Mouse (Mus musculus): ENCODE data around the gene Gng7. TPM values are rescaled to one million over a fixed set of nuclear protein-coding genes. Genes with fewer than 3 reads are reported as not detected.
A peak's percentile ranks its signal among the peaks of the same experiment; 100 is the strongest.

Gng7 gene
- polyA plus RNA-seq, 1 experiment from 2014 or later, result 4.3 TPM

DNA sequence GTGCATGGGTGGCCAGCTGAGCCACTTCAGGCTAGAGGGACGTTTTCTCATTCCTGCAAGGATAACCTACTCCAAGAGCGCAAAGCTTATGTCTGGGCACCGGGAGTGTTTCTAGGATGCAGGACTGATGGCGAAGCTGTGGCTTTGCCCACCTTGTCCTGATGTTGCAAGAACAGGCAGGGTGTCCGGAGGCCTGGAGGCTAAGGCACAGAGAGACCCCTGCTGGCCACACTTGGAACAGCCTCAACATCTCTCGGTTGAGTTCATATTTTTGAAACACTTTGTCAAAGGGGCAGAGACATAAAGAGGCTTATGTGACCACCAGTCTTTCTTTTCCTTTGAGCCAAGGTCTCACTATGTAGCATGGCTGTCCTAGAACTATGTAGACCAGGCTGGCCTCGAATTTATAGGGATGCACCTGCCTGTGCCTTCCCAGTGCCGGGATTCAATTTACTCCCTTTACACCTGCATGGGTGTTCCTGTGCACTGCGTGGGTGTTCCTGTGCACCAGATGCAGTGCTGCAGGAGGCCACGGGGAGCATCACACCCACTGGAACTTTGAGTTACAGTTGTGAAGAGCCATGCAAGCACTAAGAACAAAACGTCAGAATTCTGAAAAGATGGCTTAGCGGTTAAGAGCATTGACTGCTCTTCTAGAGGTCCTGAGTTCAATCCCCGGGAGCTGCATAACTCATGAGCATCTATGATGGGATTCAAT, 26.9 kb upstream of the Gng7 start:
- peak; percentile 79 for DNase-seq (ENCODE audit: low spot score)
- Histone ChIP-seq H3K27me3 (ENCODE audit: low read depth, poor library complexity, severe bottlenecking) (no peaks in the 10 kb centered on the region), H3K27ac (no peak overlapping the region), H3K36me3 (peaks cover 44% of the 10 kb centered on the region), H3K9me3 (replicated peaks) (no peaks in the 10 kb centered on the region), H3K4me1 (peaks cover 9% of the 10 kb centered on the region), H3K4me3 (no peak overlapping the region)
- 34% methylated on average over 13 of the region's 13 CpGs for WGBS

DNA sequence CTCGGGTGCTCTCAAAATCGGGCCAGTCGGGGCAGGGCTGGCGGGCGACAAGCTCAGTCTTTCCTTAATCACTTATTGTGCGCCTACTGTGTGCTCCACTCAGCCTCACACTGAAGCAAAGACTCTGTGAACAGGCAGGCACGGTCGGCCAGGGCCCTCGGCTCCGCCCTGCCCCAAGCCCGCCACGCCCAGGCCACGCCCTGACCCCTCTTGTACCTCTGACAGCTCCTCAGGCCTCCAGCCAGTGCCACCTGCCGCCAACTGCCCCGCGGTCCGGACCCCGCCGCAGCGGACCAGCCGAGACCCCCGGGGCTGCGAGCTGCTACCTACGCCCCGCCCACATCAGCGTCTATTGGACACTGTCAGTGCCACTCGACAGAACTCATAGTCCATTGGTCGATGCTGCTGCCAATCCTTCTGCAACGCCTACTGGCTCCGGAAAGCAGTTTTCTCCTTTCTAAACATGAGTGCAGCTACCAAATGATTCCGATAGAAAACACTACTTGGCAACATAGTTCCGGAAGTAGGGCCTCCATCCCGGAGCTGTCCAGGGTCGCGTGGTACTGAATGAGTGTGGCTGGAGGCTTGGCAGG, 22.3 kb upstream of the Gng7 start, which contains the start of gene Slc39a3:
TSS of gene Slc39a3 (minus strand) at position 439 of the 593 bp plus-strand sequence.
- Histone ChIP-seq H3K9me3 (replicated peaks) (no peaks in the 10 kb centered on the region), H3K4me1 (peaks cover 9% of the 10 kb centered on the region), H3K27me3 (ENCODE audit: low read depth, poor library complexity, severe bottlenecking) (no peaks in the 10 kb centered on the region), H3K36me3 (no peaks in the 10 kb centered on the region), H3K27ac (peak within 1 kb of the TSS; percentile 76), H3K4me3 (peak within 1 kb of the TSS; percentile 72)
- under 1% methylated on average over 35 of the region's 35 CpGs for whole genome bisulfite sequencing
- peak; percentile 97 for DNase-seq (ENCODE audit: low spot score)

DNA sequence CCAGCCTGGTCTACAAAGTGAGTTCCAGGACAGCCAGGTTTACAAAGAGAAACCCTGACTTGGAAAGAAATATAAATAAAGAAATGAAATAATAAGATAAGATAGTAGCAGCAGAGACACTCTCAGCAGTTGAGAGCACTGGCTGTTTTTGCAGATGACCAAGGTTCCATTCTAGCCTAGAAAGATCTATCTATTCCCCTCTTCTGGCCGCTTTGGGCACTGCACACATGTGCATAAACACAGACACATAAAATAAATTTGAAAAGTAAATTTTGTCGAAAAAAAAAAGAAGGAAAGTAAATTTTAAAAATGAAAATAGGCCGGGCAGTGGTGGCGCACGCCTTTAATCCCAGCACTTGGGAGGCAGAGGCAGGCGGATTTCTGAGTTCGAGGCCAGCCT, 21.5 kb upstream of the Gng7 start:
- H3K27me3 ChIP-seq (ENCODE audit: low read depth, poor library complexity, severe bottlenecking), result no peaks in the 10 kb centered on the region
- H3K4me1 ChIP-seq, result peaks cover 9% of the 10 kb centered on the region
- peaks cover 3% of the 10 kb centered on the region; the same call in 1 of the 2 replicates for H3K36me3 ChIP-seq
- H3K27ac ChIP-seq, result no peak overlapping the region
- DNase-seq (ENCODE audit: low spot score), result no peak
- 76% methylated on average over 7 of the region's 7 CpGs for WGBS
- H3K9me3 ChIP-seq (replicated peaks), result no peaks in the 10 kb centered on the region
- H3K4me3 ChIP-seq, result no peak overlapping the region

DNA sequence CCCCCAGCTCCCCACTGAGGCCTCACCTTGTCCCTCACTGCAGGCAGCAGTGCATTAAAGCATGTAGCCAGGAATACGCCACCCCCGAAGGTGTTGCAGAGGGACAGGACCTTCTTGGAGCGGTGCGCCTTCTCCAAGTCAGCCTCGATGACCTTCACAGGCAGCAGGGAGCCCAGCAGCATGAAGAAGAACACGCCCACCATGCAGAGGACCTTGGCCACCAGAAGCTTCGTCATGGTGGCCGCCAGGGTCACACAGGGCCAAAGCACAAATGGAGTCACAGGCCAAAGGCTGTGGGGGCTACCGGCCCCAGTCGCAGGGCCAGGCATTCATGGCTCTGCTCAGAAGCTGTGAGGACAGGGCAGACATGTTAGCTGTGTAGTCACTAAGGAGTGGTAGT, 18.8 kb upstream of the Gng7 start:
- Histone ChIP-seq H3K4me3 (no peak overlapping the region), H3K4me1 (peaks cover 9% of the 10 kb centered on the region), H3K36me3 (peaks cover 12% of the 10 kb centered on the region; the same call in 1 of the 2 replicates), H3K27me3 (ENCODE audit: low read depth, poor library complexity, severe bottlenecking) (no peaks in the 10 kb centered on the region), H3K9me3 (replicated peaks) (no peaks in the 10 kb centered on the region), H3K27ac (no peak overlapping the region)
- DNase-seq (ENCODE audit: low spot score), result no peak
- 80% methylated on average over 10 of the region's 10 CpGs for WGBS

DNA sequence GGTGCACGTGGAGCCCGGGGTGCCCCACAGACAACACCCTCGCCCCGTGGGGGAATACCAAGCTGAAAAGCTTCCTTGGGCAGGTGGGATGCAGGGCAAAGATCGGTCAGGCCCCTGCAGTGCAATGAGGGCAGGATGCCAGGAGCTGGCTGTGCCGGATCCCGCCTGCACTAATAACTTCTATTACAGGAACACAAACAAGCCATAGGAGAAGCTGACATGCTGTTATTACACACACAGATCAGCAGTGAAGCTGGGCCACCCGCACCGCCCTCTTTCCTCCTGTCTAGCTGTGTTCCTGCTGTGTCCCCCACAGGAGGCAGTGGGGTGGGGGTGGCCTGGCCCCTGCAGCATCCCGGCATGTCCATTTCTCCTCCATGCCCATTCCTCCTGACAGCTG, 14.3 kb upstream of the Gng7 start:
- WGBS, result 86% methylated on average over 10 of the region's 10 CpGs

DNA sequence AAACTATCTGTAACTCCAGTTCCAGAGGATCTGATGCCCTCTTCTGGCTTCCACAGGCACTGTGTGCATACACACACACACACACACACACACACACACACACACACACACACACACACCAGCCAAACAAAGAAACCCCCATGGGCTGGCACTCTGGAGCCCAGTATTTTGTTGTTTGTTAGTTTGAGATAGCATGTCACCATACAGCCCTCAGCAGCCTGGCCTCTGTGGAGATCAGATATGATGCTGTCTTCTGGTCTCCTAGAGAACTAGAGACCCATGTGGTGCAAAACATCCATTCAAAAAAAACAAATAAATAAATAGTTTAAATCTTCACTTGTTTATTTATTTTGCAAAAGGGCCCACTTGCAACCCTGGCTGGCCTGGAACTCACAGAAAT, 13.5 kb upstream of the Gng7 start:
- Histone ChIP-seq H3K27ac (no peak overlapping the region), H3K4me1 (peaks cover 9% of the 10 kb centered on the region)
- DNase-seq (ENCODE audit: low spot score), result no peak

More for the DNA sequence above, 14.3 kb upstream of the Gng7 start:
- Histone ChIP-seq H3K27ac (no peak overlapping the region), H3K9me3 (replicated peaks) (no peaks in the 10 kb centered on the region), H3K4me3 (no peak overlapping the region), H3K4me1 (peaks cover 9% of the 10 kb centered on the region), H3K36me3 (peaks cover 12% of the 10 kb centered on the region; the same call in 1 of the 2 replicates), H3K27me3 (ENCODE audit: low read depth, poor library complexity, severe bottlenecking) (peaks cover 33% of the 10 kb centered on the region)
- no peak for DNase-seq (ENCODE audit: low spot score)

DNA sequence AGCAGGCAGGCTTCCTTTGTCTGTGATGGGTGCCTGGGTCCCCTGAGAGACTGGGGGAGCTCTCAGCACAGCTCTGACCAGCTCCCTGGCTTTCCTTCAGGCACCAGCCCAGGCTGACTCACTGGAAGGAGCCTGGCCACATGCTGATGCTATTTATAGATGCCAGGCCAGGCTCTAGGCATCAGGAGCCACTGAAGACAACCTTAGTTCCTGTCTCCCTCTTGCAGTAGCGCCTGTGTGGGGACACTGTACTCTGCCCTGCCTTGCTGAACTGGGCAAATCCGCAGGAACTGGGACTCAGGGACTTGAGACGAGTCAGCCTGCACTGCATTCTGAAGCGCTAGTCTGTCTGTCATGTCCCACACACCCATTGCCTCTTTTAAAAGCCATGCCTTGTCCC, 12.6 kb upstream of the Gng7 start:
- Histone ChIP-seq H3K9me3 (replicated peaks) (no peaks in the 10 kb centered on the region), H3K4me1 (peaks cover 9% of the 10 kb centered on the region), H3K27me3 (ENCODE audit: low read depth, poor library complexity, severe bottlenecking) (peaks cover 50% of the 10 kb centered on the region), H3K36me3 (peaks cover 12% of the 10 kb centered on the region; the same call in 1 of the 2 replicates), H3K4me3 (no peak overlapping the region), H3K27ac (no peak overlapping the region)
- DNase-seq (ENCODE audit: low spot score), result no peak
- WGBS, result 72% methylated on average over 4 of the region's 4 CpGs

More for the DNA sequence above, 13.5 kb upstream of the Gng7 start:
- Histone ChIP-seq H3K36me3 (peaks cover 12% of the 10 kb centered on the region; the same call in 1 of the 2 replicates), H3K27me3 (ENCODE audit: low read depth, poor library complexity, severe bottlenecking) (peaks cover 41% of the 10 kb centered on the region), H3K9me3 (replicated peaks) (no peaks in the 10 kb centered on the region), H3K4me3 (no peak overlapping the region)

DNA sequence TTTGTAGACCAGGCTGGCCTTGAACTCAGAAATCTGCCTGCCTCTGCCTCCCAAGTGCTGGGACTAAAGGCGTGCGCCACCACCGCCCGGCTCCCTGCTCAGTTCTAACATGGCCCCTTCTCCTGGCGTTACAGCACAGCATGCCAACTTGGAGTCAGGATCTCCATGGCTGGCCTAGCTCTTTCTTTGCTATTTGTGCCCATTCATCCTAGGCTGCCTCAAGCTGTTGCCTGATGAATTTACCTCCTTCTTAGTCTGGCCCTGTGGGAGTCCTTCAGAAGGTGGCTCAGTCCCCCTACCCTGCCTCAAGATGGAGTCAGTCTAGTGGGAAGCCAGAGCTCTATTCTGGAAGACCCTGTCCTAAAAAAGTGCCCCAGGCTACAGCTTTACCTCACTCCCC, 12.1 kb upstream of the Gng7 start:
- no peak overlapping the region for H3K27ac ChIP-seq
- peaks cover 12% of the 10 kb centered on the region; the same call in 1 of the 2 replicates for H3K36me3 ChIP-seq
- peaks cover 12% of the 10 kb centered on the region for H3K4me1 ChIP-seq
- no peaks in the 10 kb centered on the region for H3K9me3 ChIP-seq (replicated peaks)
- no peak overlapping the region for H3K4me3 ChIP-seq
- no peak for DNase-seq (ENCODE audit: low spot score)
- H3K27me3 ChIP-seq (ENCODE audit: low read depth, poor library complexity, severe bottlenecking), result peaks cover 55% of the 10 kb centered on the region
- WGBS, result 89% methylated on average over 5 of the region's 5 CpGs

DNA sequence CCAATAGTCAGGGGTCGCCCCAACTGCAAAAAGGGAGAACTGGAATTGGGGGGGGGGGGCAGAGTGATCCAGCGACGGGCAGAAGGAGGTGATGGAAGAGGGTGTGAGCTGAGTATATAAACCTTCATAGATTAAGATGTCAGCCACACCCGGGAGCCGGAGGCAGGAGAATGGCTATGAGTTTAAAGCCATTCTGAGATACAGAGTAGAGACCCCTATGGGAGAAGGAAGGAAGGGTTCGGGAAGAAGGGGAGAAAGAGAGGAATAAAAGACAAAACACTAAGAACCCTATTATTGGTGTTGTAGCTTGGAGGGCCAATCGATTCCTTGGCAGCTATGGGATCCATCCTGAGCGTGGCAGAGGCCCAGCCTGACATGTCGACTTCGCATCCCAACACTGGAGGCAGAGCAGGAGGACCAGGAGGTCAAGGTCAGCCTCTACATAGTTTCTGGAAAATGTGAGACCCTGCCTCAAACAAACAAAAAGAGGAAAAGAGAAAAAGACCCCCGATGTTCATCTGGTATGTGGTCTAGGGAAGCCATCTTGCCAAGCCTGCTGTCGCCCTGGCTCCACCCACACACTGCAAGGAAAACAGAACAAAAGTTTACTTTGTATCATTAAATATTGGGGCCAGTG, 11.0 kb upstream of the Gng7 start, which contains the start of gene Diras1:
TSS of gene Diras1 (minus strand) at position 24 of the 637 bp plus-strand sequence.
- Histone ChIP-seq H3K4me3 (peak within 1 kb of the TSS; percentile 45), H3K27me3 (ENCODE audit: low read depth, poor library complexity, severe bottlenecking) (peaks cover 66% of the 10 kb centered on the region), H3K36me3 (peaks cover 4% of the 10 kb centered on the region; the same call in 1 of the 2 replicates), H3K27ac (no peak within 1 kb of the TSS), H3K4me1 (peaks cover 16% of the 10 kb centered on the region), H3K9me3 (replicated peaks) (no peaks in the 10 kb centered on the region)
- no peak for DNase-seq (ENCODE audit: low spot score)
- 53% methylated on average over 12 of the region's 12 CpGs for WGBS

DNA sequence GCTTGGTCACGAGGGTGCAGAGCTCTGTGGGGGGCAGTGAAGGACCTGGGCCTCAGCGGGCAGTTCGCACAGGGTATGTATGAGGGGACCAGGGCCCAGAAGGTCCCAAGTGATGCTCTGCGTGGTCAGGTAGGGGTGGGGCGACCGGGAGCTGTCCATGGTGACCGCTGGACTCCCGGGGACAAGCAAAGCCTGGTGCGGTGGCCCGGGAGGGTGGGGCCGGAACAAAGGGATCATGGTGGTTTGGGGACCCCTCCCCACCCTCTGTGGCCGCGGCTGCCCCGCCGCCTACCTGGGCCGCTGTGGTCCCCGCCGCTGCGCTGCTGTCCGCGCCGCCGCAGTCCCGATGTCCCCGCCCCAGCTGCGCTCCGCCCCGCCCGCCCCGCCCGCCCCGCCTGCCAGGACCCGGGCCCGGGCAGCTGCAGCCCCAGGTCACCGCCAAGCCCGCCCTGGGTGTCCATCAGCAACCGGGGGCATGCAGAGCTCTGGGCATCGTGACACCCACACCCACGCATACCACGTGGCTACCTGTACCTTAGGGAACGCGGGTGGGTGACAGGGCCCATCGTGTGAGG, 10.4 kb upstream of the Gng7 start:
- Histone ChIP-seq H3K27me3 (ENCODE audit: low read depth, poor library complexity, severe bottlenecking) (peaks cover 71% of the 10 kb centered on the region), H3K36me3 (no peaks in the 10 kb centered on the region), H3K27ac (no peak overlapping the region), H3K4me1 (peaks cover 16% of the 10 kb centered on the region), H3K4me3 (peak overlapping the region; percentile 45), H3K9me3 (replicated peaks) (no peaks in the 10 kb centered on the region)
- DNase-seq (ENCODE audit: low spot score), result peak; percentile 63
- WGBS, result 2% methylated on average over 33 of the region's 43 CpGs

DNA sequence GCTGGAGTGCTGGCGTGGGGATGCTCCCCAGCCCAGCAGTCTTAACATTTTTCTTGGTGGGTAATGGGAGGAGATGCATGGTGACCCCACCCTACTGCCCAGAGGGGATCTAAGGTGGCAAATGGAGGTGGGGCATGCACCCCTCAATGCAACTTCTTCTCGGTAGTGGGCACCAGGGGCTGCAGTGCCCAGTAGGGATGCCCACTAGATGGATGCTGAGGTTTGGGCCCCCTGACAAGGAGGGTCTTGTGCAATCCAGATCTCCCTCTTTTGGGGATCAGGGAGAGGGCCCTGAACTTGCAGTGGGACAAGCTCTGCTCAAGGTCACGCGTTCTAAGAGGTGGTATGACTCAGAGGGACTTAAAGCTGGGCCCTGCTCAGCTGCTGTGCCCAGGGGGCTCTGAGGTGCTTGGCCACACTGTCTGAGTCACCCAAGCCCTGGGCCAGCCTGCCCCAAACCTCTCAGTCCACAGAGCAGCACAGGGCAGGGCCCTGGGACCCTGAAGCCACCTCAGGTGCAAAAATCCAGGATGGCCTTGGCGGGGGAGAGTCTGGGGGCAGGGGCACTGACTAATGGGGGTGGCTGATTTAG, 9.7 kb upstream of the Gng7 start:
- WGBS, result 70% methylated on average over 5 of the region's 5 CpGs
- Histone ChIP-seq H3K4me1 (peaks cover 16% of the 10 kb centered on the region), H3K27ac (no peak overlapping the region), H3K27me3 (ENCODE audit: low read depth, poor library complexity, severe bottlenecking) (peaks cover 71% of the 10 kb centered on the region), H3K36me3 (no peaks in the 10 kb centered on the region), H3K9me3 (replicated peaks) (no peaks in the 10 kb centered on the region), H3K4me3 (no peak overlapping the region; the same call in 1 of the 2 replicates)
- DNase-seq (ENCODE audit: low spot score), result no peak

DNA sequence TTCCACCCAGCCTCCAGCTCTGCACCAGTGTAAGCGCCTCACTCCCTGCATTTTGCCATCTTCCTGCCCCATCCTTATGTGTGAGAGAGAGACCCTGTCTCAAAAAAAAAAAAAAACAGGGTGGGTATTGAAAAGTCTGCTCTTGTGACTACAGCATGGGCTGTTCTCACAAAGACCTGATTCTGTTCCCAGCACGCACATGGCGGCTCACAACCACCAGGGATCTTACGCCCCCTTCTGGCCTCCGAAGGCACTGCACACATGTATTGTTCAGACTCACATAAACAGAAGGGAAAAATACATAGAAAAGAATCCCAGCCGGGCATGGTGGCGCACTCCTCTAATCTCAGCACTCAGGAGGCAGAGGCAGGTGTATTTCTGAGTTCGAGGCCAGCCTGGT, 8.0 kb upstream of the Gng7 start:
- no peak for DNase-seq (ENCODE audit: low spot score)
- peaks cover 71% of the 10 kb centered on the region for H3K27me3 ChIP-seq (ENCODE audit: low read depth, poor library complexity, severe bottlenecking)
- no peaks in the 10 kb centered on the region for H3K36me3 ChIP-seq

More for the DNA sequence above, 8.0 kb upstream of the Gng7 start:
- Histone ChIP-seq H3K4me3 (no peak overlapping the region), H3K27ac (no peak overlapping the region), H3K9me3 (replicated peaks) (no peaks in the 10 kb centered on the region), H3K4me1 (peaks cover 16% of the 10 kb centered on the region)
- WGBS, result 66% methylated on average over 8 of the region's 8 CpGs
